Comparison of ENCODE assay signal across 8 mouse cellular contexts in the genomic region with DNA sequence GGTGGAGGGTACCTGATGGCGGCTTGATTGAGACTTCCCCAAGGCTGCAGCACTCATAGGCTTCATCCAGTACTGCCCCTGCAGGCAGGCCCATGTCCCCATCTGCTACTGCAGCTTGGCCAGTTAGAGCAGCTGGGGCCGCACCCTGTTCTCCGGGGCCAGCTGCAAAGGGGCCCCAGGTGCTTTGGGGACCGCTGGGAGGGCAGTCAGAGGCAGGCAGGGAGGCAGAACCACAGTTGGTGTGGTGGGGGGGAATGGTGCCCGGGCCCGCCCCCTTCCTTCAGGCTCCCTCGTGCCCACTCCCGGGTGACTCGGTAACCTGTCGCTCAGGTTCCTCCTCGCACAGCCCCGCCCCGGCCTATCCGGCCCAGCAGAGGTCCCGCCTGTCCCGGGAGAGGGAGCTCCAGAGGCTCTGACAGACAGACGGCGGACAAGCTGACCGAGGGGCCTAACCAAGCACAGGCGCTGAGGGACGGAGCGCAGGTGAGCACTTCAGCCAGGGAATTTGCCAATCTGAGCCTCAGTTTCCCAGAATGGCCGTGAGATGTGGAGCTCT. TPM values are rescaled to one million over a fixed set of nuclear protein-coding genes. Genes with fewer than 3 reads are reported as not detected.
DNase-seq lines count a peak whose midpoint lies in the region; ATAC-seq lines count a peak whose summit lies in the region.

A gene (plus strand): TSS at position 305 of the 556 bp plus-strand sequence.

- DNase-seq in urinary bladder, adult 18-20 months (ENCODE audit: low spot score in 2 of 2): peak; percentile 81 to 85
- DNase-seq in urinary bladder, postnatal 10 days (ENCODE audit: low spot score): no peak
- DNase-seq in gonadal fat pad, adult 2 months (ENCODE audit: low read depth): no peak
- DNase-seq in splenic B cell, adult 2 months (ENCODE audit: low read depth, low spot score): peak; percentile 60
- DNase-seq in right cerebral cortex, postnatal 25 days: no peak
- DNase-seq in frontal cortex, postnatal 10 days (ENCODE audit: low spot score in 2 of 2): no peak

- peaks cover 7% of the 10 kb centered on the region for H3K36me3 ChIP-seq in kidney, embryonic 14.5 days (ENCODE audit: control insufficient read depth, insufficient read depth, low read length)
- peaks cover 5% of the 10 kb centered on the region for H3K36me3 ChIP-seq in lung, embryonic 16.5 days (ENCODE audit: control insufficient read depth, insufficient read depth, low read length)
- peaks cover 3% of the 10 kb centered on the region; the same call in 1 of the 2 replicates for H3K36me3 ChIP-seq in splenic B cell, adult 2 months (ENCODE audit: control insufficient read depth, insufficient read depth, low read length, poor library complexity, severe bottlenecking)

- no peaks in the 10 kb centered on the region for H3K9me3 ChIP-seq in kidney, embryonic 14.5 days (ENCODE audit: control insufficient read depth, low read length)
- no peaks in the 10 kb centered on the region for H3K9me3 ChIP-seq in lung, embryonic 16.5 days (ENCODE audit: control insufficient read depth, low read length)

- 4% methylated on average over 23 of the region's 23 CpGs for WGBS in kidney, embryonic 14.5 days
- WGBS in lung, embryonic 16.5 days: 4% methylated on average over 23 of the region's 23 CpGs

- peak within 1 kb of the TSS; percentile 49 for H3K4me2 ChIP-seq in kidney, embryonic 14.5 days (replicated peaks; ENCODE audit: low read depth, low read length)
- H3K4me2 ChIP-seq in lung, embryonic 16.5 days (ENCODE audit: low read depth, low read length): peak within 1 kb of the TSS; percentile 46

- H3K9ac ChIP-seq in kidney, embryonic 14.5 days (ENCODE audit: low read depth, low read length): peak within 1 kb of the TSS; percentile 31; the same call in 1 of the 2 replicates
- H3K9ac ChIP-seq in lung, embryonic 16.5 days (ENCODE audit: low read length): peak within 1 kb of the TSS; percentile 63

- peaks cover 21% of the 10 kb centered on the region for H3K4me1 ChIP-seq in kidney, embryonic 14.5 days (ENCODE audit: control insufficient read depth, insufficient read depth, low read length)
- peaks cover 18% of the 10 kb centered on the region for H3K4me1 ChIP-seq in lung, embryonic 16.5 days (replicated peaks; ENCODE audit: control insufficient read depth, insufficient read depth, low read length)

- ATAC-seq in kidney, embryonic 14.5 days (ENCODE audit: low FRiP score, low TSS enrichment): peak; percentile 79
- peak; percentile 89 for ATAC-seq in lung, embryonic 16.5 days (ENCODE audit: low read depth)

- no peak within 1 kb of the TSS for H3K27ac ChIP-seq in kidney, embryonic 14.5 days (ENCODE audit: low read depth, low read length)
- H3K27ac ChIP-seq in lung, embryonic 16.5 days (ENCODE audit: low read length): peak within 1 kb of the TSS; percentile 83

- H3K27me3 ChIP-seq in kidney, embryonic 14.5 days (ENCODE audit: control insufficient read depth, insufficient read depth, low read length): no peaks in the 10 kb centered on the region; the same call in 1 of the 2 replicates
- no peaks in the 10 kb centered on the region; the same call in 1 of the 2 replicates for H3K27me3 ChIP-seq in lung, embryonic 16.5 days (ENCODE audit: control insufficient read depth, insufficient read depth, low read depth, low read length)
- no peaks in the 10 kb centered on the region for H3K27me3 ChIP-seq in splenic B cell, adult 2 months (ENCODE audit: control insufficient read depth, insufficient read depth, low read length, poor library complexity, severe bottlenecking)

- peak within 1 kb of the TSS; percentile 27 for H3K4me3 ChIP-seq in kidney, embryonic 14.5 days (ENCODE audit: low read length)
- H3K4me3 ChIP-seq in lung, embryonic 16.5 days (ENCODE audit: low read length): peak within 1 kb of the TSS; percentile 44

RNA-seq across cellular contexts. Expression of the gene that starts here (rescaled TPM):
- 21.5 and 22.3 TPM in 2 replicates for polyA plus RNA-seq in gonadal fat pad, adult 2 months (2012; rRNA removed)
- polyA plus RNA-seq in kidney, embryonic 14.5 days (2014; fragmentation: Nextera tagmentation; extraction: Ambion mirVana): 9.6 and 18.0 TPM in 2 replicates
- polyA plus RNA-seq in lung, embryonic 16.5 days (2015; fragmentation: Nextera tagmentation; extraction: Ambion mirVana): 37.4 and 42.6 TPM in 2 replicates

Comparison
In these comparisons a context has a peak if more than half of its experiments do, and no peak if none do; other contexts are left out.
1. DNase-seq: peak in urinary bladder, adult 18-20 months (2 of 2) and splenic B cell, adult 2 months (single experiment); none in urinary bladder, postnatal 10 days (single experiment), gonadal fat pad, adult 2 months (single experiment), right cerebral cortex, postnatal 25 days (single experiment) and frontal cortex, postnatal 10 days (0 of 2).